Mouse (Mus musculus) C2C12 (cell line): ENCODE data around the gene Rnf34.

Experiments used
- CEBPB ChIP-seq: IDR thresholded peaks from one replicate; pipeline ENCODE4 v1.6.1; 2011; ENCODE audit warnings: low read depth, mild to moderate bottlenecking, control low read depth, moderate library complexity
- CTCF ChIP-seq: IDR thresholded peaks from one replicate; pipeline ENCODE4 v1.5.1; 2011; ENCODE audit not compliant: control insufficient read depth, insufficient read depth, insufficient read length
- MAX ChIP-seq: IDR thresholded peaks from one replicate; pipeline ENCODE4 v1.6.1; 2011; ENCODE audit warnings: mild to moderate bottlenecking, control low read depth
- MYOD1 ChIP-seq: IDR thresholded peaks from one replicate; pipeline ENCODE4 v1.6.1; 2011; ENCODE audit warnings: low read depth; ENCODE audit not compliant: control insufficient read depth, insufficient read length
- USF1 ChIP-seq: IDR thresholded peaks from one replicate; pipeline ENCODE4 v1.6.1; 2011; ENCODE audit warnings: low read depth, mild to moderate bottlenecking, control low read depth, moderate library complexity

GRCm38 (mm10) chr5:122872626-122873025 is 22.8 kb downstream of the Rnf34 start:
- no peak for TF ChIP-seq USF1
- TF ChIP-seq CTCF: no peak
- no peak for TF ChIP-seq MYOD1
- no peak for TF ChIP-seq CEBPB
- TF ChIP-seq MAX: no peak
